Mouse (Mus musculus): ENCODE measurements around the gene Usp6nl. TPM values are rescaled to one million over a fixed set of nuclear protein-coding genes. Genes with fewer than 3 reads are reported as not detected.

The Usp6nl gene
- polyA plus RNA-seq, 1 experiment from 2014 or later: 9.5 TPM

DNA sequence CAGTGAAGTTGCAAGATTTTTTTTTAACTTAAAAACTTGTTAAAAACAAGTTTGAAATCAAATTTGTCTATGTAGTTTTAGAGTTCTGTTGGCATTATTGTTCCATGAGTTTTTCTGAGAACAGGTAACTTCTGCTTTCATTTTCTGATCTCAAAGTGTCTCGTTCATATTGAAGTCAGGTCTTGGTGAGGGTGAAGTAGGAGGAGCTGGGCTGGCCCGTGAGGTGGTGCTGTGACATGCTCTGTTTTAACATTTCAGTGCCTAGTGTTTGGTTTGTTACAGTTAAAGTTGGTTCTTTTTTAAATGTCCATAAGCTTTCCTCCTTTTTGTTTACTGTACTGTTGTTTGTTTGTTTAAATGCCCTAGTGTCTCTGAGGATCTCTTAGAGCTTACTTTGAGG, 15.0 kb downstream of the Usp6nl start:
- Histone ChIP-seq H3K36me3 (ENCODE audit: control insufficient read depth, insufficient read depth, low read length) (no peaks in the 10 kb centered on the region), H3K27me3 (ENCODE audit: control insufficient read depth, insufficient read depth, low read depth, low read length) (no peaks in the 10 kb centered on the region), H3K4me2 (ENCODE audit: low read depth, low read length) (no peak overlapping the region), H3K4me1 (replicated peaks; ENCODE audit: control insufficient read depth, insufficient read depth, low read length) (peaks cover 13% of the 10 kb centered on the region), H3K9me3 (ENCODE audit: control insufficient read depth, low read length) (no peaks in the 10 kb centered on the region), H3K4me3 (ENCODE audit: low read length) (no peak overlapping the region), H3K27ac (ENCODE audit: low read length) (no peak overlapping the region), H3K9ac (ENCODE audit: low read length) (no peak overlapping the region)
- ATAC-seq (ENCODE audit: low read depth): no peak
- WGBS: 57% methylated on average over 2 of the region's 2 CpGs

- Histone ChIP-seq H3K27ac (ENCODE audit: low read length) (no peak overlapping the region), H3K36me3 (ENCODE audit: control insufficient read depth, insufficient read depth, low read length) (no peaks in the 10 kb centered on the region), H3K9me3 (ENCODE audit: control insufficient read depth, low read length) (no peaks in the 10 kb centered on the region), H3K9ac (ENCODE audit: low read length) (no peak overlapping the region), H3K4me1 (replicated peaks; ENCODE audit: control insufficient read depth, insufficient read depth, low read length) (peaks cover 13% of the 10 kb centered on the region), H3K4me3 (ENCODE audit: low read length) (no peak overlapping the region), H3K27me3 (ENCODE audit: control insufficient read depth, insufficient read depth, low read depth, low read length) (no peaks in the 10 kb centered on the region), H3K4me2 (ENCODE audit: low read depth, low read length) (no peak overlapping the region)
- 47% methylated on average over 9 of the region's 9 CpGs for WGBS
- ATAC-seq (ENCODE audit: low read depth): peak; percentile 79
These were observed 15.7 kb downstream of the Usp6nl start for GRCm38 (mm10) chr2:6338031-6338629.

DNA sequence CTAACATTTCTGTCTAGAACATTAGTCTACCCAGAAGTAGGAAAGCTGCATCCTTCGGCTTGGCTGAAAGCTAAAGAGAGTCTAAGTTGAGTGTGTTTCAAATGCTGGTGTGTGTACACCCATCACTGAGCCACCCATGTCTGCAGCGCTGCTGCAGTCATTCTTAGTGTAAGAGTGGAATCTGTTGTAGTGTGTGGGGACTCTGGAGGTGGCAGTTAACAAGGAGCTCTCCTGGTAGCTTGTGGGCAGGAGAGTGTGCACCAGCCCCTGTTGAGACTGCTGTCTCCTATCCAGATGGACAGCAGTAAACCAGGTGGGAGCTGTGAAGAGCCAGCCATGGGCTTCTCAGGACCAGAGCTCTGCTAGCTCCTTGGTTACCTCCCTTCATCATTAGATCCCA, 18.0 kb downstream of the Usp6nl start:
- WGBS: 93% methylated on average over 2 of the region's 2 CpGs
- Histone ChIP-seq H3K36me3 (ENCODE audit: control insufficient read depth, insufficient read depth, low read length) (peaks cover under 1% of the 10 kb centered on the region; the same call in 1 of the 2 replicates), H3K9me3 (ENCODE audit: control insufficient read depth, low read length) (no peaks in the 10 kb centered on the region), H3K27me3 (ENCODE audit: control insufficient read depth, insufficient read depth, low read depth, low read length) (no peaks in the 10 kb centered on the region), H3K4me3 (ENCODE audit: low read length) (no peak overlapping the region), H3K4me1 (replicated peaks; ENCODE audit: control insufficient read depth, insufficient read depth, low read length) (peaks cover 7% of the 10 kb centered on the region), H3K4me2 (ENCODE audit: low read depth, low read length) (no peak overlapping the region), H3K27ac (ENCODE audit: low read length) (no peak overlapping the region), H3K9ac (ENCODE audit: low read length) (no peak overlapping the region)
- no peak for ATAC-seq (ENCODE audit: low read depth)

GRCm38 (mm10) chr2:6341496-6341895, 19.0 kb downstream of the Usp6nl start:
- no peak overlapping the region for H3K4me2 ChIP-seq (ENCODE audit: low read depth, low read length)
- no peak overlapping the region for H3K27ac ChIP-seq (ENCODE audit: low read length)
- WGBS: 69% methylated on average over 7 of the region's 7 CpGs
- H3K27me3 ChIP-seq (ENCODE audit: control insufficient read depth, insufficient read depth, low read depth, low read length): no peaks in the 10 kb centered on the region
- 0 out of 2 replicates have a peak, but pooled peaks cover 3% of the 10 kb centered on the region for H3K9me3 ChIP-seq (ENCODE audit: control insufficient read depth, low read length)
- H3K9ac ChIP-seq (ENCODE audit: low read length): no peak overlapping the region
- peaks cover 4% of the 10 kb centered on the region for H3K36me3 ChIP-seq (ENCODE audit: control insufficient read depth, insufficient read depth, low read length)
- no peak for ATAC-seq (ENCODE audit: low read depth)
- H3K4me1 ChIP-seq (replicated peaks; ENCODE audit: control insufficient read depth, insufficient read depth, low read length): peaks cover 7% of the 10 kb centered on the region
- no peak overlapping the region for H3K4me3 ChIP-seq (ENCODE audit: low read length)

DNA sequence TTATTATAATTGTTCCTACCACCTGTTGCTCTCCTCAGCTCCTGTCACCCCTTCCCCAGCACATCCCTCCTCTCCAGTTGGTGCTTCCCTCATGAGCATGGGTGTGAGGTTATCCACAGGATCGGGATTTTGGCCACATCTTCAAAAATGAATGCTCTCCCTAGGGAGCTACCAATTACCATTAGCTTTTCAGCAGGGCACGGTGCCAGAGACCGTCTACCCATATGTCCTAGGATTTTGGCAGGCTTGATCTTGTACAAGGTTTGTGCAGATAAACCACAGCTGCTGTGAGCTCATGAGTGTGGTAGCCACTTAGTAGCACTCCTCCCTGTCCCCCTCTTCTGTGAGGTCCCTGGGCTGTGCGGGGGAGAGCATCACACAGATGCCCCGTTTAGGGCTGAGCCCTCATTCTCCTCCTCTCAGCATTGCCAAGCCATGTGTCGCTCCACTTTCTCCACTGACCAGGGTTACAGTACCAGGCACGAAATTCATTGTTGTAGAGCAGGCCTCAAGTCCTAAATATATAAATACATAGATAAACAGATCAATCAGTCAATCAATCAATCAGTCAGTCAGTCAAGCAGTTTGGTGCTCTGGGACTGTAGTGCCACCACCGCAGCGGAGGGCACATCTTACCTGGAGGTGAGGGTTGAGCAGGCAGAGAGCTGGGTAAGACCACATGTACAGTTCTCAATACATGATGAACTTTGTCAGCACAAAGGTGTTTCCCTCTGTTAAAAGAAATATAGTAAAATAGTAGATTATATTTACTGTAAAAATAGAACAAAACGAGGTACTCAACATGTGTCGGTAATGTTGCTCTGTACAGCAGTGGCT, 27.0 kb downstream of the Usp6nl start:
- 0 out of 2 replicates have a peak, but pooled peaks cover 3% of the 10 kb centered on the region for H3K9me3 ChIP-seq (ENCODE audit: control insufficient read depth, low read length)
- no peak overlapping the region for H3K27ac ChIP-seq (ENCODE audit: low read length)
- no peak overlapping the region for H3K4me3 ChIP-seq (ENCODE audit: low read length)
- no peaks in the 10 kb centered on the region for H3K27me3 ChIP-seq (ENCODE audit: control insufficient read depth, insufficient read depth, low read depth, low read length)
- 68% methylated on average over 11 of the region's 11 CpGs for WGBS
- H3K9ac ChIP-seq (ENCODE audit: low read length): no peak overlapping the region
- peaks cover 4% of the 10 kb centered on the region for H3K36me3 ChIP-seq (ENCODE audit: control insufficient read depth, insufficient read depth, low read length)
- peaks cover 25% of the 10 kb centered on the region for H3K4me1 ChIP-seq (replicated peaks; ENCODE audit: control insufficient read depth, insufficient read depth, low read length)
- H3K4me2 ChIP-seq (ENCODE audit: low read depth, low read length): no peak overlapping the region
- peak; percentile 86 for ATAC-seq (ENCODE audit: low read depth)

DNA sequence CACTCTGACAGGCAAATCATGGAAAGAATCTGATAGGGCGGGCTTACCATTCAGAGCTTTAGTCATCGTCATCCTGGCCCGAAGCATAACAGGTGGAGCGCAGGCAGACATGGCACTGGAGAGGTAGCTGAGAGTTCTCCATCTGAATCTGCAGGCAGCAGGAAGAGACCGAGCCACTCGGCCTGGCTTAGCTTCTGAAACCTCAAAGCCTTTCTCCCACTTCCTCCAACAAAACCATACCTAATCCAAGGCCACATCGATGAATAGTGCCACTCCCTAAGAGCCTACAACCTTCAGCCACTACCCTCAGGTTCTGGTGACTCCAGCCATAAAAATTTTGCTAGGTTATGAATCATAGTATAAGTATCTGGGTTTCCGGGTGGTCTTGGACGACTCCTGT, 27.7 kb downstream of the Usp6nl start:
- Histone ChIP-seq H3K4me1 (replicated peaks; ENCODE audit: control insufficient read depth, insufficient read depth, low read length) (peaks cover 25% of the 10 kb centered on the region), H3K4me3 (ENCODE audit: low read length) (no peak overlapping the region), H3K36me3 (ENCODE audit: control insufficient read depth, insufficient read depth, low read length) (peaks cover 4% of the 10 kb centered on the region), H3K27ac (ENCODE audit: low read length) (no peak overlapping the region), H3K27me3 (ENCODE audit: control insufficient read depth, insufficient read depth, low read depth, low read length) (no peaks in the 10 kb centered on the region), H3K9ac (ENCODE audit: low read length) (no peak overlapping the region), H3K4me2 (ENCODE audit: low read depth, low read length) (no peak overlapping the region), H3K9me3 (ENCODE audit: control insufficient read depth, low read length) (0 out of 2 replicates have a peak, but pooled peaks cover 3% of the 10 kb centered on the region)
- WGBS: 76% methylated on average over 9 of the region's 9 CpGs
- ATAC-seq (ENCODE audit: low read depth): no peak

GRCm38 (mm10) chr2:6350931-6351695, 28.6 kb downstream of the Usp6nl start:
- H3K27me3 ChIP-seq (ENCODE audit: control insufficient read depth, insufficient read depth, low read depth, low read length): no peaks in the 10 kb centered on the region
- no peaks in the 10 kb centered on the region; the same call in 1 of the 2 replicates for H3K36me3 ChIP-seq (ENCODE audit: control insufficient read depth, insufficient read depth, low read length)
- H3K9ac ChIP-seq (ENCODE audit: low read length): no peak overlapping the region
- no peak overlapping the region for H3K4me2 ChIP-seq (ENCODE audit: low read depth, low read length)
- no peak for ATAC-seq (ENCODE audit: low read depth)
- 81% methylated on average over 7 of the region's 7 CpGs for WGBS
- no peak overlapping the region for H3K4me3 ChIP-seq (ENCODE audit: low read length)
- peaks cover 25% of the 10 kb centered on the region for H3K4me1 ChIP-seq (replicated peaks; ENCODE audit: control insufficient read depth, insufficient read depth, low read length)
- no peak overlapping the region for H3K27ac ChIP-seq (ENCODE audit: low read length)
- H3K9me3 ChIP-seq (ENCODE audit: control insufficient read depth, low read length): no peaks in the 10 kb centered on the region

DNA sequence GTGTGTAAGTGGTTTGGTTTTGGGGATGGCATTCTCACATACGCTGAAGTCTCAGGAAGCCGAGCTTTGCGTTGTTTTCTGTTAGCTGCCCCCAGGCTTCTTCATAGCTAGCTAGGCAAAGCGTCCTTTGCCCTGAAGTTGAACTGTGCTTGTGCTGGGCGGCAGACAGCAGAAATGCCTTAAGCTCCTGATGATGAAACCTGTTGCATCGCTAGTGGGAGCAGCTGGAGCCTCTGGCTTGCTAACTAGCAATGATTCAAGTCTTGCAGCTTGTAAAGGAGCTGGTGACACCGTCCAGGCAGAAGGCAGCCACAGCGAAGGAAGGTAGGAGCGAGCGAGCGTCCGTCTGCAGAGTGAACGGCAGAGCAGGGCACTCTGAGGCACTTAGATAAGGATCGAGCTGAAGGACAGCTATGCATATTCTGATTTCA, 30.1 kb downstream of the Usp6nl start:
- no peaks in the 10 kb centered on the region for H3K9me3 ChIP-seq (ENCODE audit: control insufficient read depth, low read length)
- H3K36me3 ChIP-seq (ENCODE audit: control insufficient read depth, insufficient read depth, low read length): peaks cover 3% of the 10 kb centered on the region; the same call in 1 of the 2 replicates
- no peak overlapping the region for H3K4me3 ChIP-seq (ENCODE audit: low read length)
- ATAC-seq (ENCODE audit: low read depth): peak; percentile 39
- H3K4me1 ChIP-seq (replicated peaks; ENCODE audit: control insufficient read depth, insufficient read depth, low read length): peaks cover 25% of the 10 kb centered on the region
- peak overlapping the region; percentile 43 for H3K4me2 ChIP-seq (ENCODE audit: low read depth, low read length)
- H3K27ac ChIP-seq (ENCODE audit: low read length): peak overlapping the region; percentile 0; the same call in 1 of the 2 replicates
- H3K27me3 ChIP-seq (ENCODE audit: control insufficient read depth, insufficient read depth, low read depth, low read length): no peaks in the 10 kb centered on the region
- H3K9ac ChIP-seq (ENCODE audit: low read length): peak overlapping the region; percentile 35
- WGBS: 27% methylated on average over 14 of the region's 14 CpGs

DNA sequence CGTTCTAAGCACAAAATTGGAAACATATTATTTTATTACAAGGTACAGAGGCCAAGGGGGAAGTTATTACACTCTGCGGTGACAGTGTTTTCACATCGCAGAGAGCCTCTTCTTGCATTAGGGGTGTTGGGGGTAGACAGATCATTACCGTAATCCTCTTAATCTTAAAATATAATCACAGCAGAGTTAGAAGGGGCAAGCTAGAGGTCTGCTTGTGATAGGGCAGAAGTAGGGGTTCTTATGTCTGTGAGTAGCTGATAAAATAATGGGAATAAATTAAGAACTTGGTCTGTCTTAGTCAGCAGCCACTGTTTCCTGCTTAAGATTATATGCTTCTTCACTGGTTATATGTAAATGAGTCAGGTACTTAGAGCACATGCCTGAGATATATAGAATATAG, 30.6 kb downstream of the Usp6nl start:
- Histone ChIP-seq H3K36me3 (ENCODE audit: control insufficient read depth, insufficient read depth, low read length) (peaks cover 3% of the 10 kb centered on the region; the same call in 1 of the 2 replicates), H3K27me3 (ENCODE audit: control insufficient read depth, insufficient read depth, low read depth, low read length) (no peaks in the 10 kb centered on the region), H3K4me1 (replicated peaks; ENCODE audit: control insufficient read depth, insufficient read depth, low read length) (peaks cover 25% of the 10 kb centered on the region), H3K27ac (ENCODE audit: low read length) (no peak overlapping the region), H3K4me2 (ENCODE audit: low read depth, low read length) (peak overlapping the region; percentile 43), H3K9me3 (ENCODE audit: control insufficient read depth, low read length) (no peaks in the 10 kb centered on the region), H3K4me3 (ENCODE audit: low read length) (no peak overlapping the region), H3K9ac (ENCODE audit: low read length) (no peak overlapping the region)
- 62% methylated on average over 4 of the region's 4 CpGs for WGBS
- ATAC-seq (ENCODE audit: low read depth): no peak

Data from lung, embryonic 16.5 days (tissue).